Mouse (Mus musculus) neural tube, postnatal 0 days (tissue): ENCODE measurements around the gene Oxsr1. TPM values are rescaled to one million over a fixed set of nuclear protein-coding genes. Genes with fewer than 3 reads are reported as not detected.

Experiments
- polyA plus RNA-seq: library from polyadenylated mRNA; unstranded; fragments of >200 nt; fragmentation: Nextera tagmentation; extraction: Ambion mirVana; gene quantifications from 2 replicates; pipeline ENCODE4 v1.2.1, GENCODE M21; 2015

The Oxsr1 gene
- polyA plus RNA-seq, result 11.4 and 13.6 TPM in 2 replicates

GRCm38 (mm10) chr9:119322289-119323259 is at the start of gene Oxsr1:
TSS of gene Oxsr1 (minus strand) at chr9:119322427.

GRCm38 (mm10) chr9:119365284-119365683 is 43.1 kb upstream of the Oxsr1 start, which contains the start of gene Slc22a14:
TSS of gene Slc22a14 (minus strand) at chr9:119365553.

GRCm38 (mm10) chr9:119357331-119358057 is 35.3 kb upstream of the Oxsr1 start, which contains the start of gene Xylb:
TSS of gene Xylb (plus strand) at chr9:119357381.

GRCm38 (mm10) chr9:119340909-119341816 is 18.9 kb upstream of the Oxsr1 start, which contains the start of gene Myd88:
TSS of gene Myd88 (minus strand) at chr9:119341411.

GRCm38 (mm10) chr9:119339558-119340211 is 17.5 kb upstream of the Oxsr1 start, which contains the start of gene Acaa1a:
TSS of gene Acaa1a (plus strand) at chr9:119339676.

GRCm38 (mm10) chr9:119208998-119209397 is 113.2 kb downstream of the Oxsr1 start, which contains the start of gene Slc22a13:
TSS of gene Slc22a13 (minus strand) at chr9:119209098.

Other genes with a start within 250 kb of the Oxsr1 start
- 10.2 and 14.7 TPM in 2 replicates for gene Plcd1, start 228.9 kb downstream of the Oxsr1 start, polyA plus RNA-seq
- 0.84 and 1.2 TPM in 2 replicates for gene Dlec1, start 219.9 kb downstream of the Oxsr1 start, polyA plus RNA-seq
- 5.2 and 5.3 TPM in 2 replicates for gene Acaa1b, start 165.3 kb downstream of the Oxsr1 start, polyA plus RNA-seq
- not detected in 2 replicates for gene Gm47289, start 163.3 kb downstream of the Oxsr1 start, polyA plus RNA-seq
- not detected in 2 replicates for gene Slc22a13, start 113.3 kb downstream of the Oxsr1 start, polyA plus RNA-seq
- 86.4 and 96.2 TPM in 2 replicates for gene Acaa1a, start 17.2 kb upstream of the Oxsr1 start, polyA plus RNA-seq
- gene Myd88, start 19.0 kb upstream of the Oxsr1 start, polyA plus RNA-seq, result 6.7 and 7.3 TPM in 2 replicates
- 2.9 and 3.5 TPM in 2 replicates for gene Xylb, start 35.0 kb upstream of the Oxsr1 start, polyA plus RNA-seq
- gene Slc22a14, start 43.1 kb upstream of the Oxsr1 start, polyA plus RNA-seq, result 0.18 TPM in 1 of 2 replicates, not detected in the other
- gene Acvr2b, start 79.7 kb upstream of the Oxsr1 start, polyA plus RNA-seq, result 27.3 and 30.3 TPM in 2 replicates
- 33.4 and 34.5 TPM in 2 replicates for gene Exog, start 122.5 kb upstream of the Oxsr1 start, polyA plus RNA-seq